Mouse (Mus musculus) hindbrain, embryonic 10.5 days (tissue): ENCODE results near the gene S100a16. TPM values are rescaled to one million over a fixed set of nuclear protein-coding genes. Genes with fewer than 3 reads are reported as not detected.

Experiments
- polyA plus RNA-seq: library from polyadenylated mRNA; unstranded; fragments of >200 nt; fragmentation: Nextera tagmentation; extraction: Ambion mirVana; gene quantifications from 2 replicates; pipeline ENCODE4 v1.2.1, GENCODE M21; 2016

S100a16 gene
- polyA plus RNA-seq, 1 experiment from 2014 or later, result 47.9 TPM

Other genes starting within 250 kb of the S100a16 start
- gene Gatad2b, start 244.1 kb upstream of the S100a16 start, polyA plus RNA-seq, result 15.3 and 17.9 TPM in 2 replicates
- 28.5 and 29.1 TPM in 2 replicates for gene Slc27a3, start 147.3 kb upstream of the S100a16 start, polyA plus RNA-seq
- 37.6 and 39.7 TPM in 2 replicates for gene Ints3, start 103.6 kb upstream of the S100a16 start, polyA plus RNA-seq
- 3.0 TPM in 2 replicates for gene Npr1, start 71.4 kb upstream of the S100a16 start, polyA plus RNA-seq
- 315 and 340 TPM in 2 replicates for gene Ilf2, start 61.1 kb upstream of the S100a16 start, polyA plus RNA-seq
- gene Snapin, start 46.2 kb upstream of the S100a16 start, polyA plus RNA-seq, result 60.9 and 69.1 TPM in 2 replicates
- gene Chtop, start 27.8 kb upstream of the S100a16 start, polyA plus RNA-seq, result 174 and 182 TPM in 2 replicates
- 7.5 and 7.7 TPM in 2 replicates for gene S100a1, start 22.9 kb upstream of the S100a16 start, polyA plus RNA-seq
- gene S100a13, start 22.8 kb upstream of the S100a16 start, polyA plus RNA-seq, result 11.7 and 13.1 TPM in 2 replicates
- not detected in 2 replicates for gene S100a14, start 10.4 kb upstream of the S100a16 start, polyA plus RNA-seq
- 0.24 and 0.27 TPM in 2 replicates for gene S100a3, start 23.3 kb downstream of the S100a16 start, polyA plus RNA-seq
- gene S100a2, start 53.0 kb downstream of the S100a16 start, polyA plus RNA-seq, result not detected in 2 replicates
- gene Gm42674, start 64.7 kb downstream of the S100a16 start, polyA plus RNA-seq, result not detected in 2 replicates
- not detected in 2 replicates for gene S100a4, start 66.5 kb downstream of the S100a16 start, polyA plus RNA-seq
- gene S100a5, start 71.3 kb downstream of the S100a16 start, polyA plus RNA-seq, result not detected in 2 replicates
- gene S100a6, start 75.6 kb downstream of the S100a16 start, polyA plus RNA-seq, result 14.4 and 18.3 TPM in 2 replicates
- gene S100a7a, start 116.8 kb downstream of the S100a16 start, polyA plus RNA-seq, result not detected in 2 replicates
- not detected in 2 replicates for gene S100a8, start 131.7 kb downstream of the S100a16 start, polyA plus RNA-seq
- not detected in 2 replicates for gene S100a9, start 158.5 kb downstream of the S100a16 start, polyA plus RNA-seq
- not detected in 2 replicates for gene Pglyrp4, start 189.7 kb downstream of the S100a16 start, polyA plus RNA-seq
- not detected in 2 replicates for gene Gm5849, start 240.6 kb downstream of the S100a16 start, polyA plus RNA-seq